Mouse (Mus musculus) c-Kit-positive CD71-positive TER-119-negative erythroid progenitor cells, embryonic 14.5 days (primary cell): ENCODE measurements around the gene Gbp8.
"Not testable (repeated sequence)": the region's sequence is repeated elsewhere in the genome, so short reads cannot be mapped to it uniquely, and the experiment has no call there.

Source experiments
- DNase-seq: peaks from one replicate; pipeline ENCODE4 v3.0.0-alpha.2; 2013; ENCODE audit warnings: low read depth

Gene Gbp8

DNA sequence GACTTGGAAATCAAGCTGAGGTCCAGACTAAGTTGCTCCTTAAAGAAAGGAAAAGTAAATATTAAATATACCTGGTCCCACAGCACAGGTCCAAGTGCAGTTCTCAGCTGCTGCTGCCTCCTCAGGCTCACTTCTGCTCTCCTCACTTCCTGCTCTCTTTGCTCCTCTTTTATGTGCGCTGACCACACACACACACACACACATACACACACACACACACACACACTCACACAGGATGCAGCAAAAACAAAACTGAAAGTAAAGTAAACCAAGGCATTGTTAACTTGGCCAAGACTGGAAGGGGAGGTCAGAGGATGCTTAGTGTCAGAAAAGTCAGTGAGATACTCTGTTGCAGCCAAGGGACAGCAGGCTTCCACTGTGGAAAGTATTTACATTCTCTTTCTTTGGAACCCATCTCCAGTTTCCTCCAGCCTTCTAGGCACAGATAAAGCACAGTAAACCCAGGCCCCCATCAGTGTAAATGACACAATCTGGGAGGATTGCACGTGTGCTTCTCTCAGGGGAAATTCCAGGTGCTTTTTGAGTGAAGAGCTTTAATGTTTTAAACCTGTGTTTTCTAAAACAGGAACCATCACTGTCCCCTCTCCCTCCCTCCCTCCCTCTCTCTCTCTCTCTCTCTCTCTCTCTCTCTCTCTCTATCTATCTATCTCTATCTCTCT is at the start of gene Gbp8, which contains the start of the genes Gbp9 and Gbp4:
Gene Gbp8, minus strand, starts transcription at position 132 of the 680 bp plus-strand sequence.
Gene Gbp9, minus strand, starts transcription at position 131 of the 680 bp plus-strand sequence.
Gene Gbp4, minus strand, starts transcription at position 178 of the 680 bp plus-strand sequence.
- not testable (repeated sequence) for DNase-seq

DNA sequence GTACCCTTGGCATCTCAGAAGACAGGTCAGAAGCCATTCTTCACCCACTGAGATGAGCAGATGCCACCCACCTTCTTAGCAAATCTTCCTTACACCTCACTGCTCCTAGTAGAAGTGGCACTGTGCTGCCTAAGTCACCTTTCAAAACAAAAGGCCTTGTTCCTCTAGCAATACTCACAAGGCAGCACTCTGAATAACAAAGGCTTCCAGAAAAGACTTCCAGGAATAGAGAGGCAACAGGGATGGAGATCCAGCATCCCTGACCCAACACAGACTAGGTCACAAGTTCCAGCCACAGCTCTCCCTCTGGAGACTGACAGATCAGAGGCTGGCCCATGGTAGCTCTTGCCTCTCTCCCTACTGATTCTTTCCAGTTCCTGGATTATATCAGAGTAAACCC is 42.1 kb upstream of the Gbp8 start:
- no peak for DNase-seq

GRCm38 (mm10) chr5:105156582-105156981 is 17.2 kb upstream of the Gbp8 start:
- no peak for DNase-seq

- DNase-seq = no peak
These were observed 14.7 kb upstream of the Gbp8 start for GRCm38 (mm10) chr5:105154049-105154448.

- DNase-seq = not testable (repeated sequence)
These were observed 8.7 kb upstream of the Gbp8 start for GRCm38 (mm10) chr5:105148062-105148461.

DNA sequence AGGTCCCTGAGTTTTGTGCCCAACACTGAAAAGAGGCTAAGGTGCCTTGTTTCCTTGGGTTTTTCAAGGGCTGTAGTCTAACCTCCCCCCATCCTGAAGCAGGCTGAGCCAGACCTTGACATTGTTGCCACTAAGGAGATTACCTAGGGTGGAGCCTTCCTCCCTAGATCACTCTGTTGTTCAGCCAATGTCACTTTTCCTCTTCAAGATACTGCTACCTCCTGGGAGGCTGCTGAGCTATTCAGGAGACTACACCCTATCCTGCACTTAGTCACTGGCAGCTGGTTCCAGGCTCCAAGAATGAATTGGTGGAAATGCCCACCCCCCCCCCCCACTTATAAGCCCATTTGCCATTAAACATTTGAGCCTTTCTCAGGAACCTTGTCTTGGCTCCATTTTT is 7.1 kb upstream of the Gbp8 start:
- DNase-seq = no peak

DNA sequence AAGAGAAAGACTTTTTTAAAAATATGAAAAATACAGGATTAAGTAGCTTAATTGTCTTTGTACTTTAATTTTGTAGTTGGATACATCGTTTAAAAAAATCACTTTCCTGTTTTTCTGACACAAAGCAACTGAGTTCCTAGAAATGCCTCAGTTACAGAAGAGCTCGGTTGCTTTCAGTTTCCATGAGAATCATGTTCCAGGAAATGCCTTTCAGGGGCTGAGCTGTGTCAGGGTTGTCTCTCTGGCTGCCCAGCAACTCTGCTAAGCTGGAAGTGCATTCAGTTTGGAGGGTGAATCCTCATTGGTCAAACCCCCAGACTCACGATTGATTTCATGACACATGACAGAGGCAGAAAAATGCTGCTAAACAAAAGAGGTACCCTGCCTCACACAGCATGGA is 6.4 kb upstream of the Gbp8 start:
- not testable (repeated sequence) for DNase-seq

GRCm38 (mm10) chr5:105140089-105140810 is 910 bp upstream of the Gbp8 start:
- DNase-seq = not testable (repeated sequence)

GRCm38 (mm10) chr5:105138906-105139305 is 434 bp downstream of the Gbp8 start:
- DNase-seq = no peak

GRCm38 (mm10) chr5:105136706-105137304 is 2.5 kb downstream of the Gbp8 start:
- not testable (repeated sequence) for DNase-seq

GRCm38 (mm10) chr5:105121731-105122130 is 17.6 kb downstream of the Gbp8 start:
- not testable (repeated sequence) for DNase-seq

DNA sequence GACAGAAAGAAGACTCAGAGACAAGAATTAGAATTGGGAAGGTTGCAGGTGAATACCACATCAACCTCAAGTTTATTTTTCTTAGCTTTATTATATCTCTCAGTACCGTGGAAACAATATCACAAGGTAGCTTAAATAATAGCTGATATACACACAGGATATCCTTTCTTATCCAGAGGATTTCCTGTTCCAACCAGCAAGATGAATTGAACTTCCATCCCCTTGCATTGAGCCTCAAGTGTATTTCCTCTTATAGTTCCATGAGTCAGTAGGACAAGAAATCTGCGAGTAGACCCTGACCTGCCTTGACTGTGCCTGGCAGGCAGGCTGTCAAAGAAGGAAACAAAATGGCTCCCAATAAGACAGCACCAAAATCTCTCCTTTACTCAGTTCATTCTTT is 23.6 kb downstream of the Gbp8 start:
- no peak for DNase-seq

DNA sequence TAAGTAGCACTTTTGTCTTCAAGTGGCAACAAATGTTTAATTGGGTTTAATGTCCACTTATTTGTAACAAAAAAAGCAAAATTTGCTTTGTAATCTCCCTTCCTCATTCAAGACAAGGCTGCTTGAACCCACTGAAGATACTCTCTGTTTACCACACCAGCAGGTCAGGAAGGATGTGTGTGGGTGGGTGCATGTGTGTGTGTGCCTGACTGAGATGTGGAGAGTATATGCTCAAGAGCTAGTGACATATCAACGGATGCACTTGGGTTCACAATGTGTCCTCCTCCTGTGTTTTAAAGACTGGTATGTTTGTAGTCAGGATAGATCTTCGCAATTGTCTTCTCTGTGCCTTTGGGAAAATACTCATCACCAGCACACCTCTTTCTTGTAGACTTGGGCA is 24.6 kb downstream of the Gbp8 start:
- no peak for DNase-seq

DNA sequence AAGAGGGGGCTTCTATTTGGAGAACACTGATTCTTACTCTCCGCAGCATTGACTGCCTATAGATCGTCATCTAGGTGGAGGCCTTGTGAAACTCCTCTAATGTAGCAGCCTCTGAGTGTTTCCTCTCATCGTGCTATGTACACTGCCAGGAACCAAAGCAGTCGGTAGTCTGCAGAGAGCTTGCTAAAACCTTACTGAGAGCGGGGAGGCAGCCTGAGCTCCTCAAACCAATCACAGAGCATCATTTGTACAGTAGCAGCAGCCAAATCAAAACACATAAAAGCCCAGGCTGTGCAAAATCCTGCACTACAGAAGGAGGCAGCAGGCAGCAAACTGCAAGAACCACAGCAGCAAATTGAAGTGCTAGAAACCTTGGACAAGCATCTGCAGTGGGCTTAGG is 25.7 kb downstream of the Gbp8 start:
- no peak for DNase-seq

GRCm38 (mm10) chr5:105110271-105110852 is 29.0 kb downstream of the Gbp8 start:
- not testable (repeated sequence) for DNase-seq

- not testable (repeated sequence) for DNase-seq
These were observed 29.6 kb downstream of the Gbp8 start for GRCm38 (mm10) chr5:105109775-105110174.

DNA sequence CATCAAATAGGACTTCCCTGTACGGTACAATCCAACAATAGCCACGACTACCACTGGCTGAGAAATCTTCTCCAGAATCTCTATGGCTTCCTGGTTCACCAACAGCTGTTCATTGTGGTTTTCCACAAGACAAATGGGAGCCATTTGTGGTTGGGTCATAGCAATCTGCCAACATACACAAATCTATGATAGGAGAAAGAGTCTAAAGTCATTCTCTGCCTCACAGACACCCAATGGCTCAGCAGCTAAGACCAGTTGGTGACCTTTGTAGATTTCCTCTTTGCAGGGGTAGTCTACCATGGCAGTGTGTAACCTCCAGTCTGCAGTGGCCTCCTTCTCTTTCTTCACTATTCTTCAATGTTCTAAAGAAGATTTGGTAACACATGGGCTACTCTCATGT is 33.7 kb downstream of the Gbp8 start:
- not testable (repeated sequence) for DNase-seq

DNA sequence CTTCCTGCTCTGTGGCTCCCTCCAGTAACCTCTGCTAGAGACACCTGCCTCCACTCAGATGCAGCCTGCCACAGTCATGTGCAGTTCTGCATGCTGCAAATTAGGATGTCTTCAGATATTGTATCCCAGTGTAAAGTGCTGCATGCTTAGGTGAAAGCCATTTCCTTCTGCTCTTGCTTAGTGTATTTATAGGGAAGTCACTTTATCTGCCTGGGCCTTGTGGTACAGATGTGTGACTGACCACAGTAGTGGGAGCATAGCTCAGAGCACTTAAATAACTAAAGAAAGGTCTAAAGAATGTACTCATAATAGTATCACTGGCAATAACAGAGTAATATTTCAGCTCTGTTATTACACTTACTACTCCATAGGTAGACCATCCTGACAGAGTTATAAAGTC is 57.4 kb downstream of the Gbp8 start:
- DNase-seq = no peak

- not testable (repeated sequence) for DNase-seq
These were observed 71.0 kb downstream of the Gbp8 start for GRCm38 (mm10) chr5:105068356-105068755.

- not testable (repeated sequence) for DNase-seq
These were observed 74.9 kb downstream of the Gbp8 start for GRCm38 (mm10) chr5:105064443-105064842.

DNA sequence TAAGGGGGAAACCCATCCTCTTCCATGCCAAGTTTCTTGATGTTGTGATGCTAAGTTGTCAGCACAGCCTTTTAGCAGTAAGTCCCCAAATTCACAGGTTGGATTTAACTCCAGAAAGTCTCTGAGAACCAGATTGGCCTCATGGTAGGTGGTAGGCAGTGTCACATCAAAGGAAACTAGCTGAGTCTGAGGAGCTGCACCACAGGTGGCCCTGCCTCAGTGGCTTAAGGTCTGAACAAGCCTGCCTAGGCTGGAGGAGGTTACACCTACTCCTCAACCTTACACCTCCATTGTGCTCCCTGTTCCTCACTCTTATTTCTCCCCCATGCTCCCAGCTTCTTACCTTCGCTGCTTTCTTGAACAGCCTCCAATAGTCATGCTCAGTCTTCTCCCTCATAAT is 76.0 kb downstream of the Gbp8 start:
- DNase-seq = no peak

- DNase-seq = not testable (repeated sequence)
These were observed 76.9 kb downstream of the Gbp8 start for GRCm38 (mm10) chr5:105062403-105062802.
